Mouse (Mus musculus) gastrocnemius, postnatal 10 days (tissue): ENCODE data around the gene Omg. TPM values are rescaled to one million over a fixed set of nuclear protein-coding genes. Genes with fewer than 3 reads are reported as not detected.

Source experiments
- DNase-seq: peaks from one replicate; pipeline ENCODE4 v3.0.0; 2021; ENCODE audit warnings: mixed read lengths
- long read RNA-seq, 2 experiments: library from polyadenylated mRNA; stranded (forward); transcript quantifications; one replicate each; pipeline ENCODE4 v2.0.0; 2021
- total RNA-seq, 2 experiments: library from RNA; stranded (reverse); gene quantifications; 2 replicates each; pipeline ENCODE4 v1.2.3; 2021

Gene Omg
- under 1 TPM; 0.09 to 0.11 TPM for total RNA-seq
- long read RNA-seq, experiment 1 = 0 reads
- long read RNA-seq, experiment 2 = 0 reads

- no peak for DNase-seq
These were observed at the start of gene Omg for GRCm38 (mm10) chr11:79503845-79504244. Gene Omg (minus strand): TSS chr11:79504084.

DNA sequence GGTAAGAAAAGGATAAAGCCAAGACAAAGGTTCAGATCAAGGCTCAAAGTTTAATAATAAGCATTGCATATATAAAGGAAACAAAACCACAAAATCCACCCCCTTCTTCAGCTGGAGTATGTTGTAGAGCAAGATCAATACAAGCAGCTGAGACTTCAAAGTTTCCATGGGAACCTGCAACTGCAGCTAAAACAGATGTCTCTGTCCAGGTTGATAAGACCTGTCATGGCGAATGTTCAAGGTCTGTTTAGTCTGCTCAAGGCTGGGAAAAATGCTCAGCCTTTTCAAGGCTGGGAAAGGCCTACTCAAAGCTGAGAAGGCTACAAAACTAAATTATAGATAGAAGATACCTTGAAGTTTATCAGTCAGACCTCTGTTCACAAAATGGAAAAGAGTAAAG, 48.7 kb upstream of the Omg start:
- no peak for DNase-seq

- no peak for DNase-seq
These were observed 32.4 kb upstream of the Omg start for GRCm38 (mm10) chr11:79536293-79536692.

- DNase-seq = no peak
These were observed 31.7 kb upstream of the Omg start for GRCm38 (mm10) chr11:79535554-79535953.

DNA sequence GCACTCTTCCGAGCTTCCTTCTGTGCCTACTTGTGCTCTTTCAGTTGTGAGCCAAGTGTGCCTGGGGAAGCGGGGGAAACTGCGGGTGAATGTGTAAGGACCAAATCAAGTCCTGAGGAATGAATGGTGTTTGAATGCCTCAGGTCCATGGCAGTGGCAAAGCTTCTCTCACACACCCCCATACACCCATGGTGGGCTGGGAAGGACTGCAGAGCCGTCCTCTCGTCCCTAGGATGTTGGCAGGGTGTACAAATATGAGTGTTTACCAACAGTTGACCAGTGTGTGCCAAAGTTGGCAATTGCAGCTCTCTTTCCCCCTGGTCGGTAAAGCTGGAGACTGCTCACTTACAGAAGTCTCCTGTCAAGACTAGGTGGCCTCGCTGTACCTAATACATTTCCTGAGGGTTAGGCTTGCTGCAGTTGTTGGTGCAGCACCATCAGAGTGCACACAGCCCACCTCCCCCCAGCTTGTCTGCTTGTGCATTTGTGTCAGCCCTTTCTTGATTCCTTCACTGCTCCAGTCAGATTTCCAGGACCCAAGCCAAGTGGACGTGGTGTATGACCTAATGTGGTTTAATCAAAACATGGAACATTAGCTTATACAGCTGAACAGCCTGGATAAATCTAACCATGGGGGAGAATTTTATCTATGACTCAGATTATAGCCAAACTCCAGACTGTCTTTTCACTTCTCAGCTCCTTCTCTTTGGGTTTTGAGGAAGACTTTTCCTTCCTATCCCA, 30.2 kb upstream of the Omg start:
- peak; percentile 47 for DNase-seq

- DNase-seq = no peak
These were observed 29.4 kb upstream of the Omg start for GRCm38 (mm10) chr11:79533311-79533710.

- DNase-seq = no peak
These were observed 27.6 kb upstream of the Omg start for GRCm38 (mm10) chr11:79531485-79531884.

DNA sequence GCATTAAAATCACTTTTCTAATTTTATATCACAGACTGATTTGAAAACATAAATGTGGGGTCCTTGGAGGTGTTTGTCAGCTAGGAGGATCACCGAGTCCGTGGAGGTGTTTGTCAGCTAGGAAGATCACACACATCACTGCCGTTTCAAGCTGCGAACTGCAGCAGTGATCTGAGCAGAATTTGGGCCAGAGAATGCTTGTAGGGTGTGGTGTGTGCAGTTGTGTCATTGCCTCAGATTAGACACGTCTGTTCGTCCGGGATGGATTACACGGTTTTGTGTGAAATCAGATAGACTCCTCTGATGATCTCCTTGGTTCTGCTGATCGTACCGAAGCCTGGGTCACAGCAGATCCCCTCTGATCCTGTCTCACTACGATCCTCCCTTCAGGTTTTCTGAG, 26.9 kb upstream of the Omg start:
- DNase-seq = no peak

DNA sequence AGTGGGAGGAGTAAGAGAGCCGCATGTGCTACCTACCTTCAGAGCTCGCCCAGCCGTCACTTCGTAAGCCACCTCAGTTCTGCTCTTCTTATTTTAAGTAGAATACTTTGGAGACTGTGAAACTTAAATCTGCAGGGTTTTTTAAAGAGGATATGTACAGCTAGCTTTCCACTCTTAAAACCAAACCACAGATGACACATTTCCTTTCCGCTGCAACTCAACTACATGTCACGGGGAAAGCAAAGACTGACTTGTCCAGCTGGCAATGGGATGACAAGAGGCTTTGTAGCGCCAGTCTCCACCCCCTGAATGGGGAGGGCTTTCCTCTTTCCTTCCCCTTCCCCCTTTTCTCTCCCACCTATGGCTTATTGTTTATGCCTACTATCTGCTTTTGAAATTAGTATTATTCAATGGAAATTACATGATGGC, 26.5 kb upstream of the Omg start, which contains the start of the genes Evi2 and Evi2a:
Gene Evi2, minus strand, starts transcription at position 257 of the 429 bp plus-strand sequence.
Gene Evi2a, minus strand, starts transcription at position 277 of the 429 bp plus-strand sequence.
- peak; percentile 18 for DNase-seq

DNA sequence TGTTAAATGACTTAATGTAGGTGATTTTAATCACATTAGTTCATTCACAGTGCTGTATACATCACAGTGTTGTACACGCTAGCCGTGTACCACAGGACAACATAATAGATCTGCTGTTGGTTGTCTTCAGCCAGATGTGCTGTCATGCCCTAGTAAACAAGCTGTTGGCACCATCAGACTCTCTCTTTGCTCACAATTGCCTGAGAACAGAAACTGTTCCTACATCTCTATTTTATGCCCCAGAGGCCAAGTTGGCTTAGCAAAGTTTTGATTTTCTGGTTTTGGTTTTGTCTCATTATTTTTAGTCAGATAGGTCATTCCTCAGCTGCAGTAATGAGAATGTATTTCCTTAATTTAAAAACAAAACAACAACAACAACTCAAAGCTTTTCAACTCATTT, 25.9 kb upstream of the Omg start:
- DNase-seq = no peak

GRCm38 (mm10) chr11:79529226-79529625, 25.3 kb upstream of the Omg start:
- DNase-seq = no peak

GRCm38 (mm10) chr11:79528601-79529000, 24.7 kb upstream of the Omg start:
- no peak for DNase-seq

DNA sequence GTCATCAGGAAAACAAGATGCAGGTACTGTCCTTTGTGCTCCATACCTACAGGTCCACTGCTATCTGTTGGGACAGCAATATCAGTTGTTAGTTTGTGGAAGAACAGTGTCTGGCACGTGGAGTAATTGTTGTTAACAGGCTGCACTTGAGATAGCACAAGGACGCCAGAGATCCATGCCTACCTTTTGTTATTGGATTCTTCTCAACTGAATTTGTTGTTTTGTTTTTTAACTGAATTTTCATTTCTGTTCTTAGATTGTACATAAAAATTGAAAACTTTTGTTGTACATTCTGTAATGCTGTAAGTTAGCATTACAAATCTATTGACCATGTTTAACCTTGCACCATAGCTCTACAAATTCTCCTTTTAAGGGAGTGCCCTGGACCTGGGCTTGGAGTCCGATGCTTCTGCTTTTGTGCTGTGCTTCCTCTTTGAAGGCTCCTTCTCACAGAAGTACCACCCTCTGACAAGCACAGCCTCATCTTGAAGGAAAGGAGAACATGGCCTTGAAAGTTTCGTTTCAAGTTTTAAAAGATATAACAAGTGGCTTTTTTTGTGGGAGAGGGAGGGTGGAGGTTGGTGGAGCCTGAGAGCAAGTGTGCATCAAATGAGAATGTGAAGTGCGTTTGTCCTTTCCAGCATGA, 24.0 kb upstream of the Omg start:
- no peak for DNase-seq

DNA sequence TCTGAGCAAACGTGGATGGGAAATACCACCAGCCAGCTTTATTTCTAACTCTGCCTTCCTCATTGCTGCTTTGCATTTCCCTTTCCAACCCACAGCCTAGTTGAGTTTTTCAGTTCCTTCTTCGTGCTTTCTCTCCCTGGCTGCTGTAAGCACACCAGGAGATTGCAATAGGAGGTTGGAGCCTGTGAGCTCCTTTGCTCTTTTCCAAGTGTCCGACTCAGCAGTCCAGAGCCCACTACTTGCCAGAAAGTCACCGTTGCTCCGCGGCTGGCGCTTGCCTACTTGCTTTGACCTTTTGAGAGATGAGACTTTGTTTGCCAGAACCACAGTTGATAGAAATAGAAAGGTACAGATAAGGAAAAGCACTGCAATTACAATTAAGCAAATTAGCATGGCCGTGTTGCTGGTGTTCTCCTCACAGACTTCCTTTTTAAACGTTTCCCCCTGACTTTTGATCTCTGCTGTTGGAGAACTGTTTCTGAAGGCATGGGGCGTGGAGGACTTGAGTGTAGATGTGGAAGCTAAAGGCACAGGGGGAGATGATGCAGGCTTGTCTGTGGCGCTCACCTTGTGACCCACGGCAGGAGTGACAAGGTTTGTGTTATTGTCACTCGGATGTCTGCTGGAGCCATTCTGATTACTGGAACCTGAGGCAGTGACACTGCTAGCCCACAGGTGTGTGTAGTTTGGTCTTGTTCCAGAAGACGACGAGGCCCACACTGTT, 23.3 kb upstream of the Omg start:
- DNase-seq = peak; percentile 22

DNA sequence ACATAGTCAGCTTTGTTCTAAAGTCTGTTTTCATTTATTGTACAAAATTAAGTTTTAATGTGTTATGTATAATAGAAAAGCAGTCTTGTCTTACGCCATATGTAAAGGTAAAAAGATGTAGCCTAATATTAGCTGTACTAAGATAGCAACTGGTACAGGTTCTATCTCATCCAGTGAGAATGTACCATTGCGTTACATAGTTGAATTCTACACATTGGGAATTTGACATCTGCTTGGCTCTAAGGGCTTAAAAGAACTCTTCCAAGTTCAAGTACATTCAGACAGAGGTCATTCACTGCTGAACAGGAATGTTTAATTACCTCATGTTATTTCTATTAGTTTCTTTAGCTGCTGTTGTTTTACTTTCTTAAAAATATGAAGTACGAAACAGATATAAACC, 22.7 kb upstream of the Omg start:
- no peak for DNase-seq

DNA sequence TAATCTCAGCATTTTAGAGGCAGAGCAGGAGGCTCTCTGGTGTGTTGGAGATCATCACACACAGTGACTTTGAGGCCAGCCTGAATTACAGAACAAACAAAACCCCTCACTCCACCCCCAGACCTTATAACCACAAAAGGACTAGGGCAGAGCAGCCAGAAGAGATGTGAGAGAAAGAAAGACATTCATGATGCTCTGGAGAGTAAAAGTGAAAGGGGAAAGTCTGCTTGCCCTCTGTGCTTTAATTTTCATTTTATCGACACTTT, 20.4 kb upstream of the Omg start:
- DNase-seq = no peak

DNA sequence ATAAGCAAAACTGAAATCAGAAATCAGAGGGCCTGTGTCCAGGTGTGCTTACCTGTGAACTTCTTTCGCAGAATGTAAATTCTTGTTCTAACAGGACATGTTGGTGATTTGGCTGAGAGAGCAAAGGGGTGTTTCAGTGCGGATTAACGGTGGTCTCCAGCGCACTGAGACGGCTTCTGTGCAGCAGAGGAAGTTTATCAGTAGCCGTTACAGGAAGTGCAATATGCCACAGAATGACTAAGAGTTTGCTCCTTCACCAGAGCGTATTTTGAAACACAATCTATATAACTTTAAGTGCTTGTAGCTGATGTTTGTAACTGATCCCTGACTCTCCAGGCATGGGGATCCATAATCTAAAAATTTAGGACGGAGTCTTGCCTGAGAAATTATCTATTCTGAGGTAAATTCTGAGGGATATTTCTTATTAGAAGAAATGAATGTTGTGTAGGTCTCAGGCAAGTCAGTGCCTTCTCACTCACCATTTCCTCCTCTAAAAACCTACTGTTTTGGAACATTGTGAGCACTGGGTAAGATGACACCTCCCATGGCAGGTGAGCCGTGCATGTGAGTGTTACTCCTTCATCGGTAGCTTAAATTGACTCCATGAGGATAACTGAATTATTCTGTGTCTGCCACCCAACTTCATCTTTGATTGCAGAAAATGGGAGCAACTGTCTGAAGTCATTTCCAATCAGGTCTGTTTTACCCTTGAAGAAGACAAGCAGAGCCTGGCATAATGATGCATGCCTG, 19.9 kb upstream of the Omg start, which contains the start of gene Evi2b:
Gene Evi2b, minus strand, starts transcription at position 203 of the 750 bp plus-strand sequence.
- DNase-seq = no peak

DNA sequence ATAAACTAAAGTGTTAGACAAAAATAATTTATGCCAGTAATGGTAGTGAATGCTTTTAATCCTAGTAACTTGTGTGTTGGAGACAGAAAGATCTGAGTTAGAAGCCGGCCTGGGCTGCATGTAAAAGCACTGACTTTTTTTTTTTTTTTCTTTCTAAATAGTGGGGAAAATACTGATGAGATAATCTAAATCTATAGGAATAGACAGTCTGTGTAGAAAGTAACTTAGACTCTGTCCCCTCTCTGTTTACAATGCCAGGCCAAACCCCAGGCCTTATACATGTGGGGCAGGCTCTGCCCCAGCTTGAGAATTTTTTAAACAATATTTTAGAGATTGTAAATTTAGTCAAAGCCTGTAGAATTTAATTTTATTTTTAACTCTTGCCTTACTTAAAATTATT, 19.1 kb upstream of the Omg start:
- no peak for DNase-seq

DNA sequence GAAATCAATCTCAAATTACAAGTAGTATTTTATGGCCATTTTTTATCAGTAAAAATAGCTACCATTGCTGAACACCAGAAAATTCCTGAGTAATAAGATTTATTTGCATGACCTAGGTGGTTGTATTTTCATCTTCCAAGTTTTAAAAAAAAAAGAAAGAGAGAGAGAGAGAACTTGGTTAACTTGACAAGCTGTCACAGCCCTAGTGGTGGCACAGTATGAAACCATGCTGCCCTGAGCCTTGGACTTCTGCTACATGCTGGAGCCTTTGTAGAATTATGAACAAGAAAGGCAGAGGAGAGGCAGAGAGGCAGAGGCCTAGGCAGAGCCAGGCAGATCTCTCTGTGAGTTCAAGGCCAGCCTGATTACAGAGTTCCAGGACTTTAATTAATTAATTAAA, 18.0 kb upstream of the Omg start:
- DNase-seq = no peak

GRCm38 (mm10) chr11:79520772-79521171, 16.9 kb upstream of the Omg start:
- no peak for DNase-seq

DNA sequence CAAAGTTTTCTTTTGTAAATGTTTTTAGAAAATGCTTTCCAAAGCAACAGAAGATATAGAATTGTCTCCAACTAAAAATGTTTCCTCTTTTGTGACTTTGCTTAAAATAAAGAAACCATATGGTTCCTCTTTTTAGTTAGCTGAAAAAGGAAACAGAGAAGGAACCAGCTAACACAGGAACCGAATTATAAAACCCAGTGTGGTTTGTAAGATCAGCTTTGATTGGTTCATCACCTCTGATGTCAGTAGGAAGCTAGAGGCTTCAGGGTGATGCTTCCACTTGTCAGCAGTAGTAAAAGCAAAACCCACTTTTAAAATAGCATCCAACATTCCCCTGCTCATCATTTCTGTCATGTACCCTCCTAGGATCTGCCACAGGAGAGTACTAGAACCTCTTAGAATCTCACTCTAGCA, 16.0 kb upstream of the Omg start:
- no peak for DNase-seq

- no peak for DNase-seq
These were observed 15.4 kb upstream of the Omg start for GRCm38 (mm10) chr11:79519299-79519698.

GRCm38 (mm10) chr11:79515798-79516197, 11.9 kb upstream of the Omg start:
- DNase-seq = no peak
